12 mouse cellular contexts compared by ENCODE assay signal in genomic region chr10:98930143-98930542, GRCm38 (mm10). TPM values are rescaled to one million over a fixed set of nuclear protein-coding genes. Genes with fewer than 3 reads are reported as not detected.
DNase-seq lines count a peak whose midpoint lies in the region; ATAC-seq and TF ChIP-seq lines count a peak whose summit lies in the region.
"Had no signal": no experiment of that assay in that cellular context is flagged by ENCODE, and none has a peak within 500 bp of the region (broad histone marks: within the 10 kb centered on the region; RNA-seq: fewer than 3 reads in every experiment).

No protein-coding gene starts in this region.

- peaks cover 4% of the 10 kb centered on the region for H3K9me3 ChIP-seq in heart, embryonic 11.5 days (replicated peaks; ENCODE audit: control insufficient read depth, low read length)
- H3K9me3 ChIP-seq: limb, embryonic 15.5 days; neural tube, embryonic 13.5 days had no signal

- no peaks in the 10 kb centered on the region for H3K27me3 ChIP-seq in heart, embryonic 11.5 days (ENCODE audit: control insufficient read depth, insufficient read depth, low read length)
- H3K27me3 ChIP-seq: limb, embryonic 15.5 days; neural tube, embryonic 13.5 days had no signal

- 0 out of 2 replicates have a peak overlapping the region, but pooled peaks have one; percentile 5 for H3K4me3 ChIP-seq in heart, embryonic 11.5 days (ENCODE audit: low read depth, low read length)
- peak overlapping the region; percentile 12; the same call in 1 of the 2 replicates for H3K4me3 ChIP-seq in layer of hippocampus, adult 2 months
- H3K4me3 ChIP-seq: limb, embryonic 15.5 days; neural tube, embryonic 13.5 days had no signal

- peaks cover 5% of the 10 kb centered on the region; the same call in 1 of the 2 replicates for H3K36me3 ChIP-seq in heart, embryonic 11.5 days (ENCODE audit: control insufficient read depth, insufficient read depth, low read length)

- H3K9ac ChIP-seq in heart, embryonic 11.5 days (ENCODE audit: low read depth, low read length): 0 out of 2 replicates have a peak overlapping the region, but pooled peaks have one; percentile 16
- H3K9ac ChIP-seq: limb, embryonic 15.5 days; neural tube, embryonic 13.5 days had no signal

- TF ChIP-seq CTCF in layer of hippocampus, adult 2 months (conservative IDR thresholded peaks at IDR 0.05): no peak

- WGBS in heart, embryonic 11.5 days (ENCODE audit: insufficient replicate concordance): 37% methylated on average over 11 of the region's 11 CpGs

- no peak overlapping the region; the same call in 1 of the 2 replicates for H3K27ac ChIP-seq in heart, embryonic 11.5 days (ENCODE audit: low read depth, low read length)
- H3K27ac ChIP-seq in layer of hippocampus, adult 2 months: peak overlapping the region; percentile 70
- H3K27ac ChIP-seq: limb, embryonic 15.5 days; neural tube, embryonic 13.5 days had no signal

- DNase-seq in heart, adult 18-20 months: no peak
- peak in 1 of 2 experiments; percentile 54 for DNase-seq in layer of hippocampus, adult 2 months (ENCODE audit: low spot score in 2 of 2)
- no peak for DNase-seq in layer of hippocampus, postnatal 25 days (ENCODE audit: extremely low spot score in 1 of 2, low spot score in 1 of 2)
- DNase-seq in right cerebral cortex, adult 18-20 months: peak; percentile 34
- no peak for DNase-seq in right cerebral cortex, adult 2 months (ENCODE audit: low spot score in 2 of 2)
- DNase-seq in telencephalon, adult 2 months (ENCODE audit: low read depth, low spot score): peak; percentile 75
- no peak for DNase-seq in adrenal gland, adult (ENCODE audit: inconsistent age in 2 of 2, low spot score in 1 of 2)
- DNase-seq: gastrocnemius, postnatal 14 days; kidney, postnatal 36 days had no signal

- ATAC-seq in heart, embryonic 11.5 days (replicated peaks; ENCODE audit: insufficient number of reproducible peaks, low FRiP score, low TSS enrichment): no peak

- peaks cover 31% of the 10 kb centered on the region for H3K4me1 ChIP-seq in heart, embryonic 11.5 days (ENCODE audit: control insufficient read depth, insufficient read depth, low read length)

- peak overlapping the region; percentile 46 for H3K4me2 ChIP-seq in heart, embryonic 11.5 days
- H3K4me2 ChIP-seq: limb, embryonic 15.5 days; neural tube, embryonic 13.5 days had no signal

RNA-seq across cellular contexts. Expression of gene Atp2b1, which starts 15.9 kb away (rescaled TPM):
- polyA plus RNA-seq in heart, embryonic 11.5 days (2014; fragmentation: Nextera tagmentation; extraction: Ambion mirVana): 94.3 and 104 TPM in 2 replicates
- 10 to 100 TPM; 61.2 to 61.4 TPM for total RNA-seq in heart, adult 18-20 months (2021)
- total RNA-seq in layer of hippocampus, adult 2 months (2021): 1,000 to 10,000 TPM; 1,026 to 1,053 TPM
- total RNA-seq in layer of hippocampus, postnatal 25 days (2021): 1,000 to 10,000 TPM in 1 of 2 experiments, 100 to 1,000 TPM in 1; 951 to 1,124 TPM

Comparison
In these comparisons a context has a peak if more than half of its experiments do, and no peak if none do; other contexts are left out.
1. DNase-seq: peak in right cerebral cortex, adult 18-20 months (single experiment) and telencephalon, adult 2 months (single experiment); none in heart, adult 18-20 months (0 of 2), layer of hippocampus, postnatal 25 days (0 of 2), right cerebral cortex, adult 2 months (0 of 2) and adrenal gland, adult (0 of 2).
2. RNA of gene Atp2b1, which starts 15.9 kb away (total RNA-seq): 951 to 1,124 TPM in layer of hippocampus, postnatal 25 days and 1,026 to 1,053 TPM in layer of hippocampus, adult 2 months; 61.2 to 61.4 TPM in heart, adult 18-20 months; every median in the first group is over 10 times any median in the second.